Mouse (Mus musculus) heart, postnatal 14 days (tissue): ENCODE data around the gene Nudt7. TPM values are rescaled to one million over a fixed set of nuclear protein-coding genes. Genes with fewer than 3 reads are reported as not detected.

ENCODE experiments used
- DNase-seq, 2 experiments: peaks; one replicate each; pipeline ENCODE4 v3.0.0; 2021 to 2022
- intact Hi-C: fragments of 180-260 bp; cut with DNase I; formaldehyde crosslinking; loops from one replicate; pipeline ENCODE4 v1.15.1; 2025
- long read RNA-seq, 2 experiments: library from polyadenylated mRNA; stranded (forward); transcript quantifications; one replicate each; pipeline ENCODE4 v2.0.0; 2021
- total RNA-seq, 2 experiments: library from RNA; stranded (reverse); gene quantifications; 2 replicates each; pipeline ENCODE4 v1.2.3; 2021

The Nudt7 gene
- total RNA-seq, result 10 to 100 TPM; 70.3 to 76.6 TPM
- long read RNA-seq, experiment 1, transcript Nudt7-202 (4 exons, 3,543 nt), result major isoform, 69 of 88 reads
- long read RNA-seq, experiment 1, partial matches to known transcripts, result 5 of 88 reads
- long read RNA-seq, experiment 1, other reads (novel, unspliced or antisense), result 2 of 88 reads
- long read RNA-seq, experiment 2, transcript Nudt7-202 (4 exons, 3,543 nt), result major isoform, 58 of 71 reads
- long read RNA-seq, experiment 2, transcript Nudt7-205 (4 exons, 966 nt), result minor isoform, 5 of 71 reads
- long read RNA-seq, experiment 2, partial matches to known transcripts, result 0 of 71 reads
- long read RNA-seq, experiment 2, other reads (novel, unspliced or antisense), result 5 of 71 reads

GRCm38 (mm10) chr8:114133510-114134362 is at the start of gene Nudt7:
Gene Nudt7 (plus strand): TSS chr8:114133557.
- DNase-seq, result peak; percentile 85 to 87
- intact Hi-C loops, result no loop called here

DNA sequence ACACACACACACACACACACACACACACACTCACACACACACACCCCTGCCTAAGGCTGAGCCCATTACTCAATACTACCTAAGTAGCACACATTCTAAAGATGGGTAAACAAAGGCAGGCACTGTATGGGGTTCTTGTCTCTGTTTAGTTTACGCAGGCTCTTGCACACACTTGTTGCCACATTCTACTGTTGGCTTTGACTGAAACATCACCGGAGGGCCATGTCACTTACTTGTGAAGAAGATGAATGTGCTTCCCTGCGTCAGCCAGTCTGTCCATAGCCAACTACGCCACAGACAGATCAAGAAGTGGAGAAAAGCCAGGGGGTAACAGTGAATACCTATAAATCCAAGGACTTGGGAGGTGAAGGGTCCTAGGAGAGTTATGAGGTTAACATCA is 45.4 kb upstream of the Nudt7 start:
- intact Hi-C loops, result no loop called here
- DNase-seq, result no peak

DNA sequence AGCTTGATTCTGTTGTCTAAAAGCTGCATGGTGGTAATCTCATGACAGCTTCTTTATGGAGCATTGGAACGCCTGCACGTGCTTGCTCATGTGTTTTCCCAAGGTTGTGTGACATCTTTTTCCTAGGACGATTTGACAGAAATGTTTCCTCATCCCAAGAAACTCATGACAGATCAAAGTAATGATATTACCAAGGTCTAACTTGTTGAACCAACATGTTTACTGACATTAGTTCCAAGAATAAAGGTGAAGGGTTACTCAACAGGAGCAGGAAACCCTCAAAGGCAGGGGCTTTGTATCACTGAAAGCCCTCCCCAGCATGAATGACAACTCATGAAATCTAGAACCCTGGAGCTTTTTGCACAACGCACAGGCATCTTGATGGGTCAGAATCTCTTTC is 42.6 kb upstream of the Nudt7 start:
- no peak for DNase-seq
- intact Hi-C loops, result no loop called here

- no peak for DNase-seq
- intact Hi-C loops, result no loop called here
Observed at GRCm38 (mm10) chr8:114093321-114093720, 40.0 kb upstream of the Nudt7 start.

GRCm38 (mm10) chr8:114094526-114094925 is 38.8 kb upstream of the Nudt7 start:
- intact Hi-C loops, result no loop called here
- DNase-seq, result no peak

DNA sequence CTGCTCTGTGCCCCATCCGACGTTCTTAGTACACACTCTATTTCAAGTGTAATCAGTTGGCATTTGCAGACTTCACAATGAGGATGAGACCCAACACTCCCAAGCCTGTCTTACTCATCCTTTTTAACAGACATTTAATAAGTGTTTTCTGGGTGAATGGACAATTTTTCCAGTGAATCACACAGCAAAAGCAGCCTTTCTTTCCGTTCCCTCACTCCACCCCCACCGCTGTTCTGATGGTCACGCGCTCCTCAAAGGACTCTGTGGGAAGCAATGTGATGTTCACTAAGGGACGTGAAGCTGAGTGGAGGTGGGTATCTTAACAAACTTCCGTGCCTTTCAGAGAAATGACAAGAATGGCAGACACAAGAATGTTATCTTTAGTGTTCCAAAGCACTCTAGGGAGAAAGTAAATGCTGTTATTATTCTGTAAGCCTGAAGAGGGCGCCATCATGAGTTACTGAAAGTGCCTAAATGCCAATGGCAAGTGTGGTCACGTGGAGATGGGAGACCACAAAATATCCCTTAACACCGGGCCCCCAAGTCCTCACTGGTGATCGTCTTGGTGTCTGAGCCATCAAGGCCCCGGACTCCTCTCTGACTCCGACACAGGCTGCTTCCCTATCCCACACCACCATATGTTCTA is 32.7 kb upstream of the Nudt7 start:
- DNase-seq, result no peak
- intact Hi-C loops, result no loop called here

GRCm38 (mm10) chr8:114103401-114103800 is 30.0 kb upstream of the Nudt7 start:
- intact Hi-C loops, result no loop called here

GRCm38 (mm10) chr8:114105971-114106370 is 27.4 kb upstream of the Nudt7 start:
- intact Hi-C loops, result no loop called here
- DNase-seq, result no peak

More at GRCm38 (mm10) chr8:114103401-114103800, 30.0 kb upstream of the Nudt7 start:
- no peak for DNase-seq

- DNase-seq, result no peak
- intact Hi-C loops, result no loop called here
Observed at GRCm38 (mm10) chr8:114109365-114110140, 23.8 kb upstream of the Nudt7 start.

GRCm38 (mm10) chr8:114115076-114115475 is 18.3 kb upstream of the Nudt7 start:
- intact Hi-C loops, result no loop called here
- DNase-seq, result no peak

DNA sequence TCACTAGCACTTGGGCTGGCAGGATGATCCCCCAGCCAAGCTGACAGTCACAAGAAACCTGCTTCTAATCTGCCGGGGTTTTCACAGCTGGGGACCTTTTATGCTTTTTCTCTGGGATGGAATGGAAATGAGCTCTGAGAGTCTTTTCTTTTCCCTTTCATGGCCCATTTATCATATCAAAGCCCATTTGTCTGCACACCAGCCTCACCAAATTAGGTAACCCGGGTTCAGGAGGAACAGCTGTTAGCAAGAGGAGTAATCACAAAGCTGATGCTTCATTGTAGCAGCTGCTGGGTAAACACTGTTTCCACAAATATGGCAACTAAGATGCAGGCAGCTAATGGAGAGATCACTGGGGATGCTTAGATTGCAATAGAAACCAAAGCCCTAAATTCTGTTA is 17.3 kb upstream of the Nudt7 start:
- DNase-seq, result no peak
- intact Hi-C loops, result no loop called here

DNA sequence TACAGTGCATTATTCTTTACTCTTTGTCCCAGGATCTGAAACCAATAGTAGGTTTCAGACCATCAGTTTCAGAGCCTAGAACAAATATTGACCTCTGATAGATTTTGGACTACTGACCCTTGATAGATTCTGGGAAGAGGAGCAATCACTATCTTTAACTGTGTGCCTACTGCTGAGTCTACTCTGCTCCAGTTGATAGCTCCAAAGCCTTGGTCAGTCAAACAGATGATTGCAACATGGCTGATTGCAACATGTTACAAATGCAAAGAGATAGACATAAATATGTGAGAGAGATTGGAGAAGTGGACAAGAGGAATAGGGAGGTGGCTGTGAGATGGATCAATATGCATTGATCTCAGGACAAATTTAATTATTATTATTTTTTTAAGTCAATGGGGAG is 15.9 kb upstream of the Nudt7 start:
- intact Hi-C loops, result no loop called here
- DNase-seq, result no peak

- intact Hi-C loops, result no loop called here
- no peak for DNase-seq
Observed at GRCm38 (mm10) chr8:114121781-114122180, 11.6 kb upstream of the Nudt7 start.

DNA sequence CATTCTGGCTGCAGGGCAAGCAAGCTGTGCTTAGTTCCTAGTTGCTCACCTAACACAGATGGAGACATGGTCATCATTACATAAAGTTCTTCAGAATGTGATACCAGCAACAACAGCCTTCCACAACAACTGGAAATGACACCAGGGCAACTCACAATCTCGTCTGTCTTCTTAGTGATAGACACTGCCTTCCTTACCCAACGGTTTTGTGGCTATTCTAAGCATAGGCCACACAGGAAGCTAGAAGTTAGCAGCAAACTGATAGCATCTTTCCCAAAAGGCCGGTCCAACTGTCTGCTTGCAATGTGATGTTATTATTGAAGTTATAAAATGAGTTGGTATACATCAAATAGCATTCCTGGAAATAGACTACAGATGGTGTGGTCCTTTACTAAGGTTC is 9.7 kb upstream of the Nudt7 start:
- intact Hi-C loops, result no loop called here
- no peak for DNase-seq

DNA sequence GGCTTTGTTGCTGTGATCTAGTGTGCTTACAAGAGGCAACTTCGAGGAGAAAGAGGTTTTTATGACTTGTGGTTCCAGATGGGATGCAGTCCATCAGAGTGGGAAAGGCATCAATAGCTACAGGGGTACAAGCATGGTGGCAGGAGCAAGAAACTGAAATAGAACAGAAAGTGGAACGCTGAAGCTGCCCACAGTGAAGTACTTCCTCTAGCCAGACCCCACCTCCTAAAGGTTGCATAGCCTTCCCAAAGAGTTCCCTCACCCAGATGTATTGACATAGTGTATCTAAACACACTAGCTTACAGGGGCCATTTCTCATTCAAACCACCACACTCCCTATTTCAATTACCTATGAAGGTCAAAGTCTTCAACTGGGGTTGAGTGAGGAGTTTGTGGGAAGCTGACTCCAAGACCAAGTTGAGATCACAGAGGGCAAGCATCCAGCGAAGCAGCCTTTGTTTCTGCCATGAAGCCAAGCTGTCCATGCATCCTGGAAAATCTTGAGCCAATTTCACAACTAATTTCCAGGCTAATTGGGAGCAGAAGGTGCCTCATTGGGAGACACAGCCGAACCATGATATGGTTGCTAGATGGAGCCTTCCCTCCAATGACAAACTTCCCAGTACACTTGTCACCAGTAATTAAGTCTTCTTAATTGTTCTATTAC is 9.1 kb upstream of the Nudt7 start:
- no peak for DNase-seq

DNA sequence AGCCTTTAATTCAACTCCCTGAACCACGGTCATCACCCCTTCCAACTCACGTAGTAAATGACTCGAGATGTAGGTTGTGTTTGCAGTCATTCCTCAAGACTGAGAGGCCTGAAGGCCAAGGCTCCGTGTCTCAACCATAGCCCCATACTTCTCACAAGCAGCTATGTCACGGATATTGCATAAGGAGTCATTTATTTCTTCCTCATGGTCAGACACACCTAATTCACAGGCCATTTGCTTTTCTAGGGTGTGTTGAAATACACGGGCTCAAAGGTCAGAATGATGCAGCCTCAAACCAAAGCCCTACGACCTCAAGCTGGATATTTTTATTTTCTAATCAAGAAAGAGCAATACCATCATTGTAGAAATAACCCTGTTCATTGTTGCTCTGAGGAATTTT is 2.5 kb upstream of the Nudt7 start:
- intact Hi-C loops, result no loop called here
- DNase-seq, result no peak

More for the DNA sequence above, 9.1 kb upstream of the Nudt7 start:
- intact Hi-C loops, result no loop called here

DNA sequence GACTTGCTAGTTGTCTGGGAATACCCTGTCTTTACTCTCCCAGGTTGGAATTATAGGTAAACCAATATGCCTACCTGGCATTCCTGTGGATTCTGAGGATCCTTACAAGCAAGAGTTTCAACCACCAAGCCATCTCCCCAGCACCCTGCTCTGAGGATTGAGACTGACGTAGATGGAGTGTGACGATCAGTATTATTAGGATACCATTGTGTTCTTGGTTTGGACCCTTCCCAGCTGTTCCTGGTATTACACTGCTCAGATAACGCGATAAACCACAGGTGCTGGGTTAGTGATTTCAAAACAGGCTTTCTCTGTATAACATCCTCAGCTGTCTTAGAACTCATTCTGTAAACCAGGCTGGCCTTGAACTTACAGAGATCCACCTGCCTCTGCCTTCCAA is 1.9 kb upstream of the Nudt7 start:
- no peak for DNase-seq
- intact Hi-C loops, result no loop called here

DNA sequence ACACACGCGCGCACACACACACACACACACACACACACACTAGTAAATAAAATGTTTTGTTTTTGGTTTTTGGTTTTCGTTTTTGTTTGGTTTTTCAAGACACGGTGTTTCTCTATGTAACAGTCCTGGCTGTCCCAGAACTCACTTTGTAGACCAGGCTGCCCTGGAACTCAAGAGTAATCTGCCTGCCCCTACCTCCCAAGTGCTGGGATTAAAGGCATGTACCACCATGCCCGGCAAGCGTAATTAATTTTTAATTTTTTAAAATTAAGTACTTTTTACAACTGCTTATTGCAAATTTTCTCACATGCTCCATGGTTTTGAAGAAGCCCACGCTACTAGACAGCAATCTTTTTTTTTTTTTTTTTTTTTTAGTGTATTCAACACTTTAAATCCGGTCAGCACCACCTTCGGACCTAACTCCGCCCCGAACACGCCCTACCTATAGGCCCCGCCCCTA is 277 bp upstream of the Nudt7 start:
- intact Hi-C loops, result no loop called here
- DNase-seq, result no peak

DNA sequence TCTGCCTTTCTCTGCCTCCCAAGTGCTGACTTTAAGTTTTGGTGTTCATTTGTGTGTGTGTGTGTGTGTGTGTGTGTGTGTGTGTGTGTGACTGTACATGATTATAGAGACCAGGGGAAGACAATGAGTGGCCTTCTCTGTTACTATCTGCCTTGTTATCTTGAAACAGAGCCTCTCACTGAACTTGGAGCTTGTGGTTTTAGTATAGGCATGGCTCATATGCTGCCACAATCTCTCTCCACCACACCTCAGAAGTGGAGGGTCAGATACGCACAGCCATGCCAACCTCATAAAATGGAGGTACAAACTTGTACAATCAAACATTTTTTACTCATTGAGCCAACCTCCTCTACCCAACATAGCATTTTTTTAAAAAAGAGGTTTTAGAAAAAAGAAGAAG is 3.4 kb downstream of the Nudt7 start:
- no peak for DNase-seq
- intact Hi-C loops, result no loop called here

- intact Hi-C loops, result no loop called here
- DNase-seq, result peak in 1 of 2 experiments; percentile 12
Observed at GRCm38 (mm10) chr8:114137181-114137580, 3.8 kb downstream of the Nudt7 start.
